In genomic region chr5:116538491-116538890, GRCm38 (mm10) we compare ENCODE assay signal across 13 mouse cellular contexts. TPM values are rescaled to one million over a fixed set of nuclear protein-coding genes. Genes with fewer than 3 reads are reported as not detected.
DNase-seq lines count a peak whose midpoint lies in the region; ATAC-seq and TF ChIP-seq lines count a peak whose summit lies in the region.
"Had no signal": no experiment of that assay in that cellular context is flagged by ENCODE, and none has a peak within 500 bp of the region (broad histone marks: within the 10 kb centered on the region; RNA-seq: fewer than 3 reads in every experiment).

No protein-coding gene starts in this region.

- no peak overlapping the region for H3K9ac ChIP-seq in hindbrain, embryonic 12.5 days
- no peak overlapping the region for H3K9ac ChIP-seq in lung, embryonic 14.5 days
- H3K9ac ChIP-seq: forebrain, embryonic 15.5 days; limb, embryonic 15.5 days; neural tube, embryonic 15.5 days had no signal

- H3K4me1 ChIP-seq in hindbrain, embryonic 10.5 days (replicated peaks), result peaks cover 17% of the 10 kb centered on the region
- H3K4me1 ChIP-seq in hindbrain, embryonic 12.5 days, result peaks cover 16% of the 10 kb centered on the region
- no peaks in the 10 kb centered on the region for H3K4me1 ChIP-seq in lung, embryonic 14.5 days (ENCODE audit: insufficient read depth)
- peaks cover 6% of the 10 kb centered on the region; the same call in 1 of the 2 replicates for H3K4me1 ChIP-seq in olfactory bulb, adult 2 months (ENCODE audit: control insufficient read depth, insufficient read depth, low read length)
- H3K4me1 ChIP-seq: limb, embryonic 15.5 days had no signal

- TF ChIP-seq POLR2A in olfactory bulb, adult 2 months (IDR thresholded peaks at IDR 0.05; ENCODE audit: insufficient read depth, low read depth, low read length), result no peak

- no peak overlapping the region for H3K4me2 ChIP-seq in hindbrain, embryonic 12.5 days (replicated peaks)
- no peak overlapping the region for H3K4me2 ChIP-seq in lung, embryonic 14.5 days
- H3K4me2 ChIP-seq: forebrain, embryonic 15.5 days; limb, embryonic 15.5 days; neural tube, embryonic 15.5 days had no signal

- no peak overlapping the region for H3K27ac ChIP-seq in hindbrain, embryonic 10.5 days
- H3K27ac ChIP-seq in hindbrain, embryonic 12.5 days, result no peak overlapping the region
- H3K27ac ChIP-seq in lung, embryonic 14.5 days (ENCODE audit: low read depth), result no peak overlapping the region
- no peak overlapping the region for H3K27ac ChIP-seq in olfactory bulb, adult 2 months (ENCODE audit: insufficient read depth, low read depth, low read length)
- H3K27ac ChIP-seq: limb, embryonic 15.5 days had no signal

- H3K4me3 ChIP-seq in hindbrain, embryonic 10.5 days, result no peak overlapping the region
- no peak overlapping the region for H3K4me3 ChIP-seq in hindbrain, embryonic 12.5 days
- H3K4me3 ChIP-seq in lung, embryonic 14.5 days (ENCODE audit: low read depth, low read length), result no peak overlapping the region
- no peak overlapping the region for H3K4me3 ChIP-seq in olfactory bulb, adult 2 months (ENCODE audit: insufficient read depth, low read depth, low read length)
- H3K4me3 ChIP-seq: forebrain, embryonic 15.5 days; limb, embryonic 15.5 days; neural tube, embryonic 15.5 days had no signal

- H3K27me3 ChIP-seq in hindbrain, embryonic 10.5 days (ENCODE audit: insufficient read depth, poor library complexity, severe bottlenecking), result no peaks in the 10 kb centered on the region
- H3K27me3 ChIP-seq in hindbrain, embryonic 12.5 days, result no peaks in the 10 kb centered on the region
- H3K27me3 ChIP-seq in lung, embryonic 14.5 days (ENCODE audit: insufficient read depth, low read length), result no peaks in the 10 kb centered on the region
- H3K27me3 ChIP-seq: forebrain, embryonic 15.5 days; limb, embryonic 15.5 days; neural tube, embryonic 15.5 days had no signal

- H3K36me3 ChIP-seq in hindbrain, embryonic 10.5 days, result peaks cover 28% of the 10 kb centered on the region
- H3K36me3 ChIP-seq in hindbrain, embryonic 12.5 days, result 0 out of 2 replicates have a peak, but pooled peaks cover 7% of the 10 kb centered on the region
- no peaks in the 10 kb centered on the region for H3K36me3 ChIP-seq in lung, embryonic 14.5 days (ENCODE audit: insufficient read depth)
- H3K36me3 ChIP-seq: limb, embryonic 15.5 days; neural tube, embryonic 15.5 days had no signal

- peak; percentile 32; the same call in 1 of the 2 replicates for TF ChIP-seq CTCF in lung, embryonic 14.5 days (IDR thresholded peaks at IDR 0.05; ENCODE audit: low read depth)
- TF ChIP-seq CTCF in olfactory bulb, adult 2 months (IDR thresholded peaks at IDR 0.05; ENCODE audit: insufficient read depth, low read depth, low read length), result peak; percentile 33; the same call in 1 of the 2 replicates

- WGBS in hindbrain, embryonic 10.5 days, result 59% methylated on average over 3 of the region's 3 CpGs
- WGBS in hindbrain, embryonic 12.5 days, result 59% methylated on average over 3 of the region's 3 CpGs
- 49% methylated on average over 3 of the region's 3 CpGs for WGBS in lung, embryonic 14.5 days
- 55% methylated on average over 3 of the region's 3 CpGs for WGBS in olfactory bulb, adult 2 months

- DNase-seq in hindbrain, embryonic 10.5 days (ENCODE audit: low spot score), result peak; percentile 28
- DNase-seq in lung, embryonic 14.5 days, result no peak
- DNase-seq in lung, postnatal 25 days (ENCODE audit: low spot score), result no peak
- peak; percentile 14 for DNase-seq in adrenal gland, postnatal 25 days
- no peak for DNase-seq in spleen, postnatal 4 days (ENCODE audit: low spot score in 2 of 2)

- ATAC-seq in hindbrain, embryonic 12.5 days (ENCODE audit: low FRiP score), result no peak
- ATAC-seq in lung, embryonic 14.5 days (ENCODE audit: insufficient read depth), result no peak
- ATAC-seq: forebrain, embryonic 15.5 days; hindbrain, embryonic 16.5 days had no signal

- H3K9me3 ChIP-seq in hindbrain, embryonic 10.5 days, result 0 out of 2 replicates have a peak, but pooled peaks cover 5% of the 10 kb centered on the region
- H3K9me3 ChIP-seq in hindbrain, embryonic 12.5 days (replicated peaks), result no peaks in the 10 kb centered on the region
- H3K9me3 ChIP-seq in lung, embryonic 14.5 days (ENCODE audit: low read depth, low read length), result 0 out of 2 replicates have a peak, but pooled peaks cover 2% of the 10 kb centered on the region
- H3K9me3 ChIP-seq: forebrain, embryonic 15.5 days; limb, embryonic 15.5 days; neural tube, embryonic 15.5 days had no signal

RNA-seq across cellular contexts. Expression of gene Srrm4, which starts 53.1 kb away (rescaled TPM):
- 15.2 and 20.3 TPM in 2 replicates for polyA plus RNA-seq in hindbrain, embryonic 10.5 days (2016; fragmentation: Nextera tagmentation; extraction: Ambion mirVana)
- polyA plus RNA-seq in hindbrain, embryonic 12.5 days (2016; fragmentation: Nextera tagmentation; extraction: Ambion mirVana), result 20.7 and 20.9 TPM in 2 replicates
- polyA plus RNA-seq in lung, embryonic 14.5 days (2014; fragmentation: Nextera tagmentation; extraction: Ambion mirVana), result 0.18 and 0.39 TPM in 2 replicates
- total RNA-seq in adrenal gland, postnatal 25 days (2021), result 1.3 and 2.2 TPM in 2 replicates
- polyA plus RNA-seq in olfactory bulb, adult 2 months (2012; ENCODE audit: insufficient read depth, insufficient read length, low replicate concordance, missing spikeins), result not detected in 2 replicates
- total RNA-seq: megakaryocyte-erythroid progenitor cell, adult 5-6 weeks; MEL had no signal

Comparison
In these comparisons a context has a peak if more than half of its experiments do, and no peak if none do; other contexts are left out.
1. DNase-seq: peak in hindbrain, embryonic 10.5 days (single experiment) and adrenal gland, postnatal 25 days (single experiment); none in lung, embryonic 14.5 days (single experiment), lung, postnatal 25 days (single experiment) and spleen, postnatal 4 days (0 of 2).
2. RNA of gene Srrm4, which starts 53.1 kb away (polyA plus RNA-seq): not detected in olfactory bulb, adult 2 months, 20.7 to 20.9 TPM in hindbrain, embryonic 12.5 days and 15.2 to 20.3 TPM in hindbrain, embryonic 10.5 days; 0.18 to 0.39 TPM in lung, embryonic 14.5 days; every median in the first group is over 10 times any median in the second.